Mouse (Mus musculus) midbrain, embryonic 14.5 days (tissue): ENCODE measurements at regions not wholly inside any gene's neighbourhood (a gene's known extent, or its start where the extent isn't known, plus 50 kb on each side); places are given as distances from the start of the nearest gene placed in this dataset.
"Not testable (repeated sequence)": the region's sequence is repeated elsewhere in the genome, so short reads cannot be mapped to it uniquely, and the experiment has no call there.

Experiments used
- ATAC-seq: fragments of 200-750 bp; cut with Nextera tagmentation; 2 replicates; pipeline ENCODE4 v1.8.0; 2017; ENCODE audit warnings: moderate number of reproducible peaks, moderate library complexity; ENCODE audit not compliant: low FRiP score, low TSS enrichment
- DNase-seq: peaks from one replicate; pipeline ENCODE4 v3.0.0-alpha.2; 2015
- H3K27ac ChIP-seq: fragments of 300-500 bp; sonication (generic); replicated peaks from 2 replicates; pipeline ENCODE4 v1.5.1; 2014; ENCODE audit warnings: mild to moderate bottlenecking, low read depth, low read length, moderate library complexity
- H3K27me3 ChIP-seq: fragments of 300-500 bp; sonication (generic); 2 replicates; pipeline ENCODE4 v1.6.1; 2014; ENCODE audit warnings: low read length, control low read depth, mixed read lengths; ENCODE audit not compliant: control insufficient read depth, insufficient read depth
- H3K36me3 ChIP-seq: fragments of 300-500 bp; sonication (generic); 2 replicates; pipeline ENCODE4 v1.6.1; 2014; ENCODE audit warnings: low read length, control low read depth; ENCODE audit not compliant: control insufficient read depth, insufficient read depth
- H3K4me1 ChIP-seq: fragments of 300-500 bp; sonication (generic); 2 replicates; pipeline ENCODE4 v1.6.1; 2014; ENCODE audit warnings: mild to moderate bottlenecking, antibody characterized with exemption, low read length, control low read depth; ENCODE audit not compliant: control insufficient read depth, insufficient read depth
- H3K4me2 ChIP-seq: fragments of 300-500 bp; sonication (generic); 2 replicates; pipeline ENCODE4 v1.6.1; 2014; ENCODE audit warnings: mild to moderate bottlenecking, low read length, moderate library complexity
- H3K4me3 ChIP-seq: fragments of 300-500 bp; sonication (generic); replicated peaks from 2 replicates; pipeline ENCODE4 v1.5.1; 2014; ENCODE audit warnings: low read depth, low read length
- H3K9ac ChIP-seq: fragments of 300-500 bp; sonication (generic); replicated peaks from 2 replicates; pipeline ENCODE4 v1.6.1; 2014; ENCODE audit warnings: mild to moderate bottlenecking, low read length, moderate library complexity
- H3K9me3 ChIP-seq: fragments of 300-500 bp; sonication (generic); 2 replicates; pipeline ENCODE4 v1.6.1; 2016; ENCODE audit warnings: low read length, control low read depth, mixed read lengths; ENCODE audit not compliant: control insufficient read depth
- WGBS: fragments of 180-500 bp; shearing (Covaris S2); extraction: QIAGEN DNeasy Blood & Tissue Kit; methylation state at CpG from one replicate; pipeline ENCODE4 v1.1.7; 2014; 5-methylcytosine and 5-hydroxymethylcytosine counted together

DNA sequence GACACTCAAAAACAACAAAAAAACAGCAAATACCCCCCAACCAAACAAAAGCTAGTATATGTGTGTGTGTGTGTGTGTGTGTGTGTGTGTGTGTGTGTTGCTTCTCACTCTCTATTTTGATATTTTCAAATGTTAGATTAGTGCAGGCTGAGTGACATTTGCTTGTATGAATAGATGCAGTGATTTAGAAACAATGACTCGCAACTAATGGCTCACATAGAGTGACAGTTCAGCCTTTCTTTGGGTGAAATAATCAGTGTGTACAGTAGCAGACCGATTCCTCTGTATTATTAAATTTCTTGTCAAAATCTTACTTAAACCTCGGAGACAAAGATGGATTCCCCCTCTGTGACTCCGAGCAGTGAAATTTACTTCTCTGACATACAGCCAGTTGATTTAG is 297.1 kb upstream of the Pdzrn3 start:
- Histone ChIP-seq H3K27me3 (no peaks in the 10 kb centered on the region), H3K9ac (no peak overlapping the region), H3K4me3 (no peak overlapping the region), H3K4me1 (no peaks in the 10 kb centered on the region), H3K27ac (no peak overlapping the region), H3K4me2 (no peak overlapping the region), H3K36me3 (no peaks in the 10 kb centered on the region), H3K9me3 (no peaks in the 10 kb centered on the region)
- WGBS: 80% methylated on average over 4 of the region's 4 CpGs
- ATAC-seq (no peak), DNase-seq (no peak)

DNA sequence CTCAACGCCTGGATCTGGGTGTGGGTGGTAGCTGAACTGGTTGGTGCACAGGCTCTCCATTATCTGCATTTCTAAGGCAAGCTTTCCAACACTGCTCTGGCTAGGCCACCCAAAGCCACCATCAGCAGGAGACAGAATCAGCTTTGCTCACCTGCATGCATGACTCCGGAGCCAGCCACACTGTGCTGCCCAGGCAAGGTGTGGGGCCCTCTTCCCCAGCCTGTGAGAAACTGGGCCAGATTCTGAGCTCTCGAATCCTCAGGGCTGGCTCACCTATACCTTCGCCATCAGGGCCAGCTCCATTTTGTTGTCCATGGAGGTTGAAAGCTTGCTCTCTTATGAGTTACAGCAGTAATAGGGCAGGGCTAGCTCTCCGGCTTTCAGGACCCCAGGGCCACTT is 293.1 kb upstream of the Pdzrn3 start:
- DNase-seq: no peak
- Histone ChIP-seq H3K4me1 (0 out of 2 replicates have a peak, but pooled peaks cover 7% of the 10 kb centered on the region), H3K4me3 (no peak overlapping the region), H3K27me3 (no peaks in the 10 kb centered on the region), H3K4me2 (no peak overlapping the region), H3K36me3 (no peaks in the 10 kb centered on the region), H3K27ac (no peak overlapping the region), H3K9ac (no peak overlapping the region), H3K9me3 (no peaks in the 10 kb centered on the region)
- ATAC-seq: no peak
- 64% methylated on average over 5 of the region's 5 CpGs for WGBS

DNA sequence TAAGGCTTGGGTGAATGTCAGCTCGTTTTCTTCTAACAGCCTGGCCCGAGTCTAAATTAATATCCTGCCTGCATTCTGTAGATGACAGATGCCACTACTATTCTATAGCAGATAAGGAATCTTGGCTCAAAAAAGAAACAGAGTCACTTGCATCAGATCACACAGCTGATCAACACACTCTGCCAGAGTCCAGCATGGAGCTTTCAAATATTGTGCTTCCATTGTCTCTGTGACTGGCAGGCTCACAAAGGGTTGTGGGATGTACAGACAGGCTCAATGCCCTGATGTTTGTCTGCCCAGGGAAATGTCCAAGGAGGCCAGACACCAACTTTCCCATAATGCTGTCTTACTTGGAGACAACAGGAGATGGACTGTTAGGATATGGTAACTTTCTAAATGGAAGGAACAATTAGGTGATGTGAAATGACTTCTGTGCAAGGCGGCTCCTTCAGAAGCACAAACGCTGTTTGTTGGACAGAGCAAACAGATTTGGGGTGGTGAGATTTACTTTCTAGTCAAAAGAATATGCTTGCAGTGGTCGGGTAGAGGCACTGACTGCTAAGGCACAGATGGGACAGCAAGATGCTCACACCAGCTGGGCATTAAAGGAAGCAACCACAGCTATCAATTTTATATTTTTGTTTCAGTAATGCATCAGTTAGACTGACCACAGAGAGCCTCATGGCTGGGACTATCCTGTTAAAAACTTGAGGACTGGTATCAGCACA is 291.6 kb upstream of the Pdzrn3 start:
- DNase-seq: no peak
- no peak overlapping the region for H3K4me3 ChIP-seq
- no peaks in the 10 kb centered on the region for H3K9me3 ChIP-seq
- no peak overlapping the region for H3K4me2 ChIP-seq
- ATAC-seq: no peak
- no peaks in the 10 kb centered on the region for H3K36me3 ChIP-seq
- H3K27ac ChIP-seq: no peak overlapping the region
- no peak overlapping the region for H3K9ac ChIP-seq
- H3K4me1 ChIP-seq: 0 out of 2 replicates have a peak, but pooled peaks cover 7% of the 10 kb centered on the region
- H3K27me3 ChIP-seq: no peaks in the 10 kb centered on the region
- WGBS: 18% methylated on average over 5 of the region's 5 CpGs

DNA sequence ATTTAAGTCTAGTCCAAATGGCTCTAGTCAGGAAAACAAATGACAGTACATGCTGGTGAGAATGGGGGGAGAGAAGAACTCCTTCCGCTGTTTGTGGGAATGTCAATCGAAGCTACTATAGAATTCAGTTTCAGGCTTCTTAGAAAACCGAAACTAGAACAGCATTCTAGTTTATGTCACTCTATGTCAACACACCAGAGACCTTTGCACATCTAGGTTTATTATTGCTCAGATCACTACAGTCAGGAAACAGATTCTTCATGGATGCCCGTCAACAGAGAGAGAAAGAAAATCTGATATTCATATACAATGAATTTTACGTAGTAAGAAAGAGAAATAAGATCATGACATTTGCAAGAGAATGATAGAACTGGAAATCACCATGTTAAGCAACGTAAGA is 276.7 kb upstream of the Pdzrn3 start:
- no peaks in the 10 kb centered on the region for H3K27me3 ChIP-seq
- 91% methylated on average over 6 of the region's 6 CpGs for WGBS
- DNase-seq: no peak

DNA sequence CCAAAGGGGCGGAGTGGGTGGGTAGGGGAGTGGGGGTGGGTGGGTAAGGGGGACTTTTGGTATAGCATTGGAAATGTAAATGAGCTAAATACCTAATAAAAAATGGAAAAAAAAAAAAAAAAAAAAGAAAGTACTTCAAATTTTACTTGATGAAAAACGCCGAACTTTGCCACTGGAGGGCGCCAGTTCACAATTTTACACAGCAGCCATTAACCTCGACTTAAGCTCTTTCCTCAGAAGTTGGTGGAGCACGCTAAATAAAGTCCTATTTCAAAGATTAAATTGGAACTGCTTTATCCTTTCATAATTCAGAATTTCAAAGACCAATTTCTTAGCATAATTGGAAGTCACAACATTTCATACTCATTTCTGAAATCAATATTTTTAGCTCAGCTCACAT is 272.7 kb upstream of the Pdzrn3 start:
- not testable (repeated sequence) for H3K27ac ChIP-seq

More for the DNA sequence above, 276.7 kb upstream of the Pdzrn3 start:
- H3K9ac ChIP-seq: no peak overlapping the region
- ATAC-seq: no peak
- H3K4me3 ChIP-seq: no peak overlapping the region
- H3K9me3 ChIP-seq: no peaks in the 10 kb centered on the region
- no peaks in the 10 kb centered on the region for H3K4me1 ChIP-seq
- no peaks in the 10 kb centered on the region for H3K36me3 ChIP-seq
- no peak overlapping the region for H3K27ac ChIP-seq
- no peak overlapping the region for H3K4me2 ChIP-seq

DNA sequence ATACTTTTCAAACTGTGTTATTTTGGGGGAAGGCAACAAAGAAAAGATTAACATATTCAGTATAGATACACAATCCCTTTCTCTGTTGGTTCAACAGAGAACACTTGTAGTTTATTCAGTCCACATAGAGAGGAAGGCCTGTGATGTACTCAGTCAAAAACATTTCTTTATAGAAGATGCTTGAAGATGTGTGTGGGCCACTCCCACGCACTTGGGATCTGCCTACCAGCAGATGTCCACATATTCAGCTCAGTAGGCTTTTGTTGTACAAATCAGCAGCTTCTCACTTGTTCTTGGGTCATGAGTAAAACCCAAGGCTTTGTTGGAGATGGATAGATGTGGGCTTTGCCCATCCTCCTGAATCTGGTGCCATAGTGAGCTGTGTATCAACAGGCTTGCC is 239.6 kb upstream of the Pdzrn3 start:
- Histone ChIP-seq H3K4me1 (no peaks in the 10 kb centered on the region), H3K9ac (no peak overlapping the region), H3K36me3 (no peaks in the 10 kb centered on the region), H3K4me2 (no peak overlapping the region), H3K27ac (no peak overlapping the region), H3K9me3 (no peaks in the 10 kb centered on the region), H3K27me3 (no peaks in the 10 kb centered on the region), H3K4me3 (no peak overlapping the region)
- WGBS: 55% methylated on average over 1 of the region's 1 CpGs
- no peak for ATAC-seq
- no peak for DNase-seq

More for the DNA sequence above, 272.7 kb upstream of the Pdzrn3 start:
- DNase-seq: peak; percentile 90
- not testable (repeated sequence) for H3K4me2 ChIP-seq, H3K9me3 ChIP-seq, ATAC-seq, H3K4me3 ChIP-seq, H3K36me3 ChIP-seq, H3K9ac ChIP-seq, H3K27me3 ChIP-seq, H3K4me1 ChIP-seq
- 4% methylated on average over 5 of the region's 6 CpGs for WGBS

DNA sequence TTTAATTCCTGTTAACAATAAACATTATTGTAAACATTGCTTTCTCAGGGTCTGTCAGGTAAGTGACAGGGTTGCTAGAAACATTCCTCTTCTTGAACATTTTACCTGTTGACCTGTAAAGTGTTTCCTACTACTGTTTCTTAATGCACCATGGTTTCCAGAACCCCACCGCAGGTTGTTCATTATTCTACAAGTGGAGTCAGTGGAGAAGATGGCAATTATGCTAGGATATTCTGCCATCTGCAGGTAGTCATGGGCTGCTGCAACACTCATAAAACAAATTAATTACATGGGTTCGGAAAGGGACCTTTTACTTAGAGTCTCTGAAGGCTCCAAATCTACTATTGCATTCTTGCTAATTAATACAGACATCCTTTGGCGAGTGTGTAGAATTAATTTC is 239.1 kb upstream of the Pdzrn3 start:
- no peaks in the 10 kb centered on the region for H3K4me1 ChIP-seq
- H3K9me3 ChIP-seq: no peaks in the 10 kb centered on the region
- no peak overlapping the region for H3K4me2 ChIP-seq
- no peaks in the 10 kb centered on the region for H3K27me3 ChIP-seq
- H3K27ac ChIP-seq: no peak overlapping the region
- no peak overlapping the region for H3K9ac ChIP-seq
- no peak for ATAC-seq
- no peak overlapping the region for H3K4me3 ChIP-seq
- 42% methylated on average over 3 of the region's 3 CpGs for WGBS
- DNase-seq: peak; percentile 74
- H3K36me3 ChIP-seq: no peaks in the 10 kb centered on the region

DNA sequence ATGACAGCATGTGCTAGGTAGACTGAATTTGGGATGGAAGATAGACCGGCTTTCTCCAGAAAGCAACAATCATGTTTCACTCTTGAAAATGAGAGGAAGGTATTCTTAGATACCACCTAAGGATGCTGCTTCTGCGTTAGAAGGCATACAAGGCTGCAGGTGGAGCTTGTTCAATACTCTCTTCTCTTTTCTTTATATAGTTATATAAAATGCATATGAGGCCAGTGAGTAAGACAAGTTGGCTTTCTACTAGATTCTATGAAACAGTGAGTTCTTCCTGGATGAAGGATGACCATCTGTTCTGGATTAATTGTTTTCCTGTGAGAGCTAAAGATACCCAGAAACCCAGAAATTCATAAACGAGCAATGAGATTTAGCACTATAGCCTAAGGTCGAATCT is 231.3 kb upstream of the Pdzrn3 start:
- Histone ChIP-seq H3K27ac (no peak overlapping the region), H3K36me3 (no peaks in the 10 kb centered on the region), H3K4me2 (no peak overlapping the region), H3K4me1 (no peaks in the 10 kb centered on the region), H3K9me3 (no peaks in the 10 kb centered on the region), H3K9ac (no peak overlapping the region), H3K4me3 (no peak overlapping the region), H3K27me3 (no peaks in the 10 kb centered on the region)
- ATAC-seq (no peak), DNase-seq (no peak)
- WGBS: 93% methylated on average over 4 of the region's 4 CpGs

DNA sequence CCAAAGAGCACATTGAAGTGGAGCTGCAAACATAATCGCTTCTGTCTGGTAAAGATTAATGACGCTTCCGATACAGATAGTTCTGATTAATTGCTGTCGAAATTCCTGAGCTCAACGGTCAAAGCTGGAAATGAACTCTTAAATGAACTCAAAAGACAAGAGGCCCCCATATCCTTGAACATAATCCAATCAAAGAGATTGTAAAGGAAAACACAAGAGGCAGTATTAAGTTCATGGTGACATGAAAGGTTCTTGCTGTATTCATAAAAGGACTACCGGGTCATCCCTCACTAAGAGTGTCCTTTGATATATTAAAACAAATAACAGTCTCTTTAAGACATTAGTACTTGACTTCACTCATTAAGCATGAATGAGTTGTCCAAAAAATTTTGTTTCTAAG is 225.4 kb upstream of the Pdzrn3 start:
- H3K4me2 ChIP-seq: no peak overlapping the region
- no peak overlapping the region for H3K9ac ChIP-seq
- no peaks in the 10 kb centered on the region for H3K36me3 ChIP-seq
- H3K27me3 ChIP-seq: no peaks in the 10 kb centered on the region
- ATAC-seq (no peak), DNase-seq (no peak)
- WGBS: 86% methylated on average over 6 of the region's 6 CpGs
- H3K9me3 ChIP-seq: no peaks in the 10 kb centered on the region
- H3K4me3 ChIP-seq: no peak overlapping the region
- H3K27ac ChIP-seq: no peak overlapping the region
- no peaks in the 10 kb centered on the region for H3K4me1 ChIP-seq
